Mouse (Mus musculus) retina, adult 2 months (tissue): ENCODE results near the gene Ttll11.

Experiments used
- DNase-seq: peaks from one replicate; pipeline ENCODE4 v3.0.0-alpha.2; 2012; ENCODE audit warnings: low read depth, low spot score

The Ttll11 gene

GRCm38 (mm10) chr2:35768538-35769238 is 211.0 kb downstream of the Ttll11 start:
- DNase-seq: no peak

- no peak for DNase-seq
Measured at GRCm38 (mm10) chr2:35767834-35768537, 211.7 kb downstream of the Ttll11 start.

GRCm38 (mm10) chr2:35764328-35764727 is 215.4 kb downstream of the Ttll11 start:
- DNase-seq: no peak

- DNase-seq: no peak
Measured at GRCm38 (mm10) chr2:35763818-35764217, 215.9 kb downstream of the Ttll11 start.

DNA sequence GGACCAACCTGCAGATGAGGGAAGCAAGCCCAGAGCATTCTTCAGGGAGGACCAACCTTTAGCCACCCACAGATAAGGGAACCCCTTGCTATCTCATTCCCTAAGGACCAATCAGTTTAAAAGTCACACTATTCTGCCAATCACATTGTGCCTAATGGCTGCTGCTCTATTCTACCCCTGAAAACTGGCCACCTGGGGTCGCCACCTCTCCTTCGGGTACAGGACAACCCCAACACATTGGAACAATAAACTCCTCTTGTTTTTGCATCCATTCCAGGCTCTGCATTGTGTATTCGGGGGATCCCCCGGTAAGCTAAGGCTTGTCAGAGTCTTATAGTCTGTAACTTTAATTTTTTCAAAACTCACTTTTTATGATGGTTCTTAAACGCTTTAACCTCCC is 218.3 kb downstream of the Ttll11 start:
- no peak for DNase-seq

DNA sequence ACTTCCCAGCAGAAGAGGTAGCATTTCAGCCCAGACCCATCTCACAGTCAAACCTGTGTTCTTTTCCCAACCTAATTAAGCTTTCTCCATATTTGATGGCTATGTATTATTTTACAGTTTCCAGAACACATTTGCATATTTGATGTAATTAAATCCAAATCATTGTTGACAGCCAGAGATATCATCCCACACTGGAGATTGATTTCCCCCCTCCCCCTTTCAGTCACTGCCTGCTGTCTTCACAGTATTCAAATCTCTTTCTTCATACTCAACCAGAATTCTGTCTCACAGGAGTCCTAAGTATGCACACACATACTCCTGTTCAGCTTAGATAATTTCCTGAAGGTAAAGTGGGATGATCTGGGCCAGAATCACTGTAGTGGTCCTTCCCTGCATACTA is 218.8 kb downstream of the Ttll11 start:
- no peak for DNase-seq

DNA sequence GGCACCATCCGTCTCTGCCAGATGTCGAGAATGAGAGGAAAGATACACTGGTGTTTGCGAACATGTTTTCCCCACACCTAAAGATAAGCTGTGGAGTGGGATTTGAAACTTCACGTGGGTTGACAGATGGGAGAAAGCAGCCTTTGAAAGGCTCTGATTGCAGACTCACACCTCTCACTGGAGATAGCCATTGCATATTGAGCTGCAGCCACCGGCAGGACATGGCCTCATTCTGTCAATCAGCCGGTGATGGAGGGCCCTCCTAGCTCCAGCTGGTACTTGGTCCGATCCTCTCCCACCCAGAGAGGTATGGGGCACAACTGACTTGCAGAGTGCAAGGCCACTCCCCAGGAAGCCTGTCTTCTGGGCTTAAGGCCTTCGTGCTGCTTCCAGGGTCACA is 219.4 kb downstream of the Ttll11 start:
- no peak for DNase-seq

DNA sequence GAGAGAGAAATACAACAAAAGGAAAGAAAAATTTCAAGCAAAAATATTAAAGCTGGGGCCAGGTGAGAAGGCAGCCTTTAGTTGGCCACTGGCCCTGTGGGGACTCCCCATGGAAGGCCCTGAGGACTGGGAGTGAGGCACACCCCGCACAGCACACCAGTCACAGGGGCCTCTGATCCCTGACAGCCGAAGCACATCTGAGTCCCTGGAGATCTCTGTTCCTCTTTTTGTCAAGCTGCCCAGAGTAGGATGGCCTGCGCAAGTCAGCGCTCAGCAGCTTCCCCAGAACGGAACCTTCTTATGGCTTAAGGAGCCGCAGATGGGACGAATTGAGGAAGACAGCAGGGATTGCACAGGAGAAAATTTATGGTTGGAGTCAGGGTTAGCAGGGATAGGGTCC is 223.2 kb downstream of the Ttll11 start:
- no peak for DNase-seq

GRCm38 (mm10) chr2:35751781-35752505 is 227.8 kb downstream of the Ttll11 start:
- no peak for DNase-seq

GRCm38 (mm10) chr2:35750533-35751141 is 229.1 kb downstream of the Ttll11 start:
- DNase-seq: no peak

DNA sequence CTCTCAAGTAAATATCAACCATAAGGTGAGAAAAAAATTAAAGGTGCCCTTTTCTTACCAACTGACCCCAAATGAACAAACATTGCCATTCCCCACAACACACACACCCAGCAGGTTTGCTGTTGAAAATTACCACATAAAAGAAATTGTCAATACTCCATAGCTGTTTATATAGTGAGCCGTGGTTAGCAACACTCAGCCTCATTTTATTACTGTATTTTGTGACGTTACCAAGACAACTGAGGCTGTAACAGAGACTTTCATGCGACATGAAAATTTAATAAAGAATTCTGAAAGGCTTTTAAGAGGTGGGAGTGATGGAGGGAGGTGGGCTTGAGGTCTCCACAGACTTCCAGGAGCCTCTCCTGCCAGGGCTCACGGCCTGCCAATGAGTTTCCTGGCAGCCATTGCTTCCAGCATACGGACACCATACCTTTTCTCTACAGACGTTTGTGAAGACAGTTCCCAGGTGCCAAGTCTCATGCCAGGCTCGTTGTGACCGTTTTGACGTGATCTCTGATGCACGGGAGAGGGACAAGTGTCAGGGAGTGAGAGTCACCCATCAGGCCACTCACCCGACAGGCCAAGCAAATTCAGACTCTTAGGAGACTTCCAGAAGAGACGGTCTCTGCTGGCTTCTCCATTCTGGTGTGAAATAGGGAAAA is 232.2 kb downstream of the Ttll11 start:
- no peak for DNase-seq

DNA sequence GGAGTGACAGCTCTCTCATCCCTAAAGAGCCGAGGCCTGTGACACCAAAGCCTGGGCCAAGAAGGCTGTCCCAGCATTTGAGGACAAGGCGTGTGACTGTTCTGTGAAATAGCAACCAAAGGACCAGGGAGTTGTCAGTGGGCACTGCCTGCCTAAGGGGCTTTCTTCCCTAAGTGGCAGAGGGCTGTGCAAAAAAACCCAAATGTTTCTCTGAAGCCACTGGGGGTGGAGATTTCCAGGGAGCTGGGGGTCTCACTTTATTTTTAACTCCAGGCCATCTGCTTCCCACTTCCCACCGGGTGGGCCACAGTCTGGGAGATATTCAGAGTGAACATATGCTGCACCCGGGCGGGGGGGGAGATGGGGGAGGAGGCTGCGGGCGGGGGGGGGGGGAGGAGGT is 233.1 kb downstream of the Ttll11 start:
- DNase-seq: no peak

- DNase-seq: no peak
Measured at GRCm38 (mm10) chr2:35745876-35746275, 233.8 kb downstream of the Ttll11 start.

DNA sequence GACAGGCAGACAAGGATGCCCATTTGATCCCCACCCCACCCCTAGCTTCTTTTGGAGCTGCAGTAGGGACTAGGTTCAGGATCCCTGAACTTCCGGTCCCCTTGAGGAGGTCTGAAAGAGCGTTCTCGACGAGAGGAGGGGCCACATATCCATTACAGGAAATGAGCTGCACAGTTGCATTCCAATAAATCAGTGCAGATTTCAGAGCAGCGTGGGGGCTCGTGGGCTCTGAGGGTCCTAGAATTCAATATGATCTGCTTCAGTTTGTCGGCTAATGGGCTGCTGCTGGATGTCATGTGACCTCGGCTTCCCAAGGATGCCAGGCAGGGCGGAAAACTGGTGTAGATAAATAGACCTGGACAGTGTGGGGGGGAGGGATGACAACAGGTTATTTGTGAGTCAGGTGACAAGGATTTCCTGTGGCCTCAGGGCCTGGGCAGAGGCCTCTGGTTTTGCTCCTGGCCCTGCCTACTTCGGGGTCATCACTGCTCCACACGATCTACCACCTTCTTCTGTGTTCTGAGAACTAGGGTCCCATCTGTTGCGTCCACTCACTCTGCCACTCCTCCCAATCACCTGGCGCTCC is 240.0 kb downstream of the Ttll11 start:
- DNase-seq: no peak

DNA sequence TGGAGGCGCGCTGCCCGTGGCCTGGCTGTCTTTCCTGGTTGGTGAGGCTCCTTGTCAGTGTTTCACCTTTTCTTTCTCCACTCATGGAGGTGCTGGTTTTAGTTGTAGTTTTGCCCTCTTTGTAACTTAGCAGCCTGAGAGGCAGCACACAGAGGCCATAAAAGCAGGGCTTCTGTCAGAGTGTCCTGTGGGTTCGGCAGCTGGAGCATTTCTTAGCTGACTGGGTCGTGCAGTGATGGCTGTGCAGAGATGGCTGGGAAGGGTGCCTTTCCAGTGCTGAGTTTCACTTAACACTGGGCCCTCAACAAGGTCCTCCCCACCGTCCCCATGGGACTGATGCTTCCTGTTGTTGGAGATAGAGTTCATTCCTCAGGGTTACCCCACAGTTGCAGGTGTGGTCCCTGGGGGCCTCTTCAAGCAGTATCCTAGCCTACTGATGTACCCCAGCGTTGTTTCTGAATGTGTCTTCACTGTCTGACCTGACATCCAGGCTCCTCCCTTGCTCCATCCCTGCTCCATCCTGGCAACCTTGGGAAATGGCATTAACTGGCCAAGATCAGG is 242.2 kb downstream of the Ttll11 start:
- DNase-seq: no peak

- no peak for DNase-seq
Measured at GRCm38 (mm10) chr2:35736061-35736460, 243.7 kb downstream of the Ttll11 start.

DNA sequence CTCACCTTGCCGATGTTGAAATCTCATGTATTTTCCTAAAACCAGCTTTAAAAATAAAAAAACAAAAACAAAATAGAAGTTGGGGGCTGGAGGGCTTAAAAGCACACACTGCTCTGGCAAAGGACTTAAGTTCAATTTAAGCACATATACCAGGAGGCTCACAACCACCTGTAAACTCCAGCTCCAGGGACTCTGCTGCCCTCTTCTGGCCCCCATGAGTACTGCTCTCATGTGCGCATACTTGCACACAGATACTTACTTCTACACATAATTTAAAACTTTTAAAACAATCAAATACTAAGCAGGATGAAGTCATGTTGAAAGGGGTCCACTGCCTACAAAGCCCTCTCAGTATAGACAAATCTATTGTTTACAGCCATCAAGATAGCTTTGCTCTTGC is 244.7 kb downstream of the Ttll11 start:
- no peak for DNase-seq

GRCm38 (mm10) chr2:35731671-35732449 is 247.9 kb downstream of the Ttll11 start:
- no peak for DNase-seq

DNA sequence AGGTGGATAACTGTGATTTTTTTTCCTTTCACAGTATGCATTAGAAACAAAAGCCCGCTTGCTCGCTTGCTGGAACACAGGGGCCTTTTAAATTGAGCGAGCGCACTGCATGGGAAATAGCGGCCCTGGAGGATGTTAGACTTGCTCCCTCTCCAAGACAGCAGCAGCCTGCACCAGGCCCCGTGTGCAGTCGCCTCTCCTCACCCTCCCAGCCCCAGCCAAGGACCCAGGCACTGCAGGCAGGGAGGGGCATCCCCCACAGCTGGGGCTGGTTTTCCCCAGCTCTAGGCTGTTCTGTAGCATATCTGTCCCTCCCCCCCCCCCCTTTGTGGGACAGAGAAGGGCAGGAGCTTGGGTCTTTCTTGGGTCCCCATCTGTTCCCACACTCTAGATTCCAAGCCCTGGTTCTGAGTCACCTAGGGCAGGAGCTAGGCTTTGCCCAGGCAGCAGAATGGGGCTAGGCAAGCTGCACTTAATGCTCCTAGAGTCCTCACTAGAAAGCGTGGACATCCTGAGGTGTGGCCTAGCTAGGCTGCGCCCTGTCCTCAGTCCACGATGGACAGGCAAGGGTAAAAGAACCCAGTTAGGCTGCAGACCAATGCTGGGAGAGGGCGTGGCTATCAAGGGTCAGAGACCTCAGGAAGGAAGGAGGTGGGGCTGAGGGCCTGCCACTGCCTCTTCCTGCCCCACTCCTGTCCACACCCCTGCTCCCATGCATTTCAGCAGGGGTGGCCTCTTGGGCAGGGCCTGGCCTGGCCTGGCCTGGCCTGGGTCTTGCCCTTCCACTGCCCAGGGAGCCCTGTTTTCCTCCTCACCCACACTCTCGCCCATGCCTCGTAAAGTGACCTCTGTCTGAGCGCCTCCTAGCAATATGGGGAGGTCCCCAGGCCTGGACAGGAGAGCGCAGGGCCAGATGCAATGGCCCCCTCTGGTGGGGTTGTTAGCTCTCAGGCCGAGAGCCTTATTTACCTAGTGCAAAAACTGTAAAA is 250.3 kb downstream of the Ttll11 start:
- no peak for DNase-seq
